Mouse (Mus musculus) cerebellum, adult (tissue): ENCODE measurements around the gene Olfr494.

Experiments
- ATAC-seq: cut with Nextera tagmentation; 2 replicates; pipeline ENCODE4 v1.9.2; 2017; ENCODE audit warnings: mild to moderate bottlenecking, moderate library complexity, mixed read lengths; ENCODE audit not compliant: insufficient number of reproducible peaks, low FRiP score, low TSS enrichment

Gene Olfr494

GRCm38 (mm10) chr7:108365035-108365434 lies at the start of gene Olfr494:
TSS of gene Olfr494 (plus strand) at chr7:108365335.
- ATAC-seq = no peak

DNA sequence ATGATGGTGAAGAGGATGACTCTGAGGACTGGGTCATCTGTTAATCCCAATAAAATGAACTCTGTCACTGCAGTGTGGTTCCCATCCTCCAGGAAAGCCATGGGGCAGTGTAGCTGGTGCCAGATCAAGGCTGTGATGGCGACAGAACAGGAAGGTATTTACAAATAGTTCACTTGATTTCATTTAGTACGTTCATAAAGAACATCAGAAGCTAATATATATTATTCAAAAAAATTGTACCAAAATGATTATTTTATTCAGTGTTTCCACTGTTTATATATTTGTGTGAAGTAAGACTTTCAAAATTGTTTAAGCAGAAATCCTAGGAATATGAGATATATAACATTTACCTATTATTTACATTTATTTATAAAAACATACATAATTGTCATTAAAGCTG lies 41.6 kb upstream of the Olfr494 start, which contains the start of gene Olfr492:
Olfr492 (minus strand) TSS at position 101 of the 400 bp plus-strand sequence.
- no peak for ATAC-seq

DNA sequence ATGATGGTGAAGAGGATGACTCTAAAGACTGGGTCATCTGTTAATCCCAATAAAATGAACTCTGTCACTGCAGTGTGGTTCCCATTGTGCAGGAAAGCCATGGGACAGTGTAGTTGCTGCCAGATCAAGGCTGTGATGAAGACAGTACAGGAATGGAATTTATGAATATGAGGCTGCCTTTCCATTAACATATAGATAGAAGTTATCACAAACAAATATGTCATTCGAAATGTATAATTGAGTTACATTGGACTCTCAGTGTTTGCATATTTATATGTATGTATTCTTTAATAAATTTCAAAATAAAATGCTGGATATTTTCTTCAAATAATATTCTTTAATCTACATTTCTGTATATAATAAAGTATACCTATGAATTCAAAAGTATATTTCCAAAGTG lies 18.3 kb upstream of the Olfr494 start, which contains the start of gene Olfr493:
Olfr493 (minus strand) TSS at position 101 of the 400 bp plus-strand sequence.
- no peak for ATAC-seq

- no peak for ATAC-seq
These were observed 27.7 kb downstream of the Olfr494 start, which contains the start of gene Olfr495 for GRCm38 (mm10) chr7:108392867-108393266. TSS of gene Olfr495 (plus strand) at chr7:108393167.
